Mouse (Mus musculus): ENCODE measurements at regions not wholly inside any gene's neighbourhood (a gene's known extent, or its start where the extent isn't known, plus 50 kb on each side); places are given as distances from the start of the nearest gene placed in this dataset.
A peak's percentile ranks its signal among the peaks of the same experiment; 100 is the strongest.

GRCm38 (mm10) chr12:39048441-39048840 is 269.3 kb downstream of the Etv1 start:
- DNase-seq (ENCODE audit: extremely low spot score in 1 of 2, low spot score in 2 of 2) = no peak
- intact Hi-C loops (cut with DNase I) = loop anchor here (10.0 kb wide), 1 partner anchor 894 kb away; no protein-coding TSS in a partner anchor

GRCm38 (mm10) chr12:39048958-39049357 is 269.8 kb downstream of the Etv1 start:
- no peak for DNase-seq (ENCODE audit: extremely low spot score in 1 of 2, low spot score in 2 of 2)
- intact Hi-C loops (cut with DNase I) = loop anchor here (10.0 kb wide), 1 partner anchor 894 kb away; no protein-coding TSS in a partner anchor

GRCm38 (mm10) chr12:39070331-39071045 is 291.3 kb downstream of the Etv1 start:
- no peak for DNase-seq (ENCODE audit: extremely low spot score in 1 of 2, low spot score in 2 of 2)
- intact Hi-C loops (cut with DNase I) = no loop called here

GRCm38 (mm10) chr12:39073289-39074022 is 294.3 kb downstream of the Etv1 start:
- intact Hi-C loops (cut with DNase I) = no loop called here
- no peak for DNase-seq (ENCODE audit: extremely low spot score in 1 of 2, low spot score in 2 of 2)

GRCm38 (mm10) chr12:39086285-39086684 is 307.1 kb downstream of the Etv1 start:
- DNase-seq (ENCODE audit: extremely low spot score in 1 of 2, low spot score in 2 of 2) = no peak
- intact Hi-C loops (cut with DNase I) = no loop called here

GRCm38 (mm10) chr12:39094638-39095230 is 315.6 kb downstream of the Etv1 start:
- intact Hi-C loops (cut with DNase I) = no loop called here
- no peak for DNase-seq (ENCODE audit: extremely low spot score in 1 of 2, low spot score in 2 of 2)

- no peak for DNase-seq (ENCODE audit: extremely low spot score in 1 of 2, low spot score in 2 of 2)
- intact Hi-C loops (cut with DNase I) = no loop called here
Measured at GRCm38 (mm10) chr12:39123391-39124095, 344.4 kb downstream of the Etv1 start.

- no peak for DNase-seq (ENCODE audit: extremely low spot score in 1 of 2, low spot score in 2 of 2)
- intact Hi-C loops (cut with DNase I) = no loop called here
Measured at GRCm38 (mm10) chr12:39154689-39155088, 375.5 kb downstream of the Etv1 start.

GRCm38 (mm10) chr12:39176958-39177357 is 397.8 kb downstream of the Etv1 start:
- no peak for DNase-seq (ENCODE audit: extremely low spot score in 1 of 2, low spot score in 2 of 2)
- intact Hi-C loops (cut with DNase I) = no loop called here

- no peak for DNase-seq (ENCODE audit: extremely low spot score in 1 of 2, low spot score in 2 of 2)
- intact Hi-C loops (cut with DNase I) = no loop called here
Measured at GRCm38 (mm10) chr12:39224073-39224472, 444.9 kb downstream of the Etv1 start.

GRCm38 (mm10) chr12:39256605-39257004 is 477.4 kb downstream of the Etv1 start:
- intact Hi-C loops (cut with DNase I) = no loop called here
- DNase-seq (ENCODE audit: extremely low spot score in 1 of 2, low spot score in 2 of 2) = no peak

GRCm38 (mm10) chr12:39257571-39257970 is 478.4 kb downstream of the Etv1 start:
- intact Hi-C loops (cut with DNase I) = no loop called here
- no peak for DNase-seq (ENCODE audit: extremely low spot score in 1 of 2, low spot score in 2 of 2)

- DNase-seq (ENCODE audit: extremely low spot score in 1 of 2, low spot score in 2 of 2) = no peak
- intact Hi-C loops (cut with DNase I) = no loop called here
Measured at GRCm38 (mm10) chr12:39289676-39290075, 510.5 kb downstream of the Etv1 start.

- DNase-seq (ENCODE audit: extremely low spot score in 1 of 2, low spot score in 2 of 2) = peak in 1 of 2 experiments; percentile 16
- intact Hi-C loops (cut with DNase I) = no loop called here
Measured at GRCm38 (mm10) chr12:39301351-39302212, 522.4 kb downstream of the Etv1 start.

GRCm38 (mm10) chr12:39302213-39302591 is 523.0 kb downstream of the Etv1 start:
- DNase-seq (ENCODE audit: extremely low spot score in 1 of 2, low spot score in 2 of 2) = no peak
- intact Hi-C loops (cut with DNase I) = no loop called here

- intact Hi-C loops (cut with DNase I) = no loop called here
- DNase-seq (ENCODE audit: extremely low spot score in 1 of 2, low spot score in 2 of 2) = no peak
Measured at GRCm38 (mm10) chr12:39307746-39308145, 528.6 kb downstream of the Etv1 start.

GRCm38 (mm10) chr12:39309905-39310304 is 530.7 kb downstream of the Etv1 start:
- intact Hi-C loops (cut with DNase I) = no loop called here
- no peak for DNase-seq (ENCODE audit: extremely low spot score in 1 of 2, low spot score in 2 of 2)

GRCm38 (mm10) chr12:39317229-39317628 is 538.0 kb downstream of the Etv1 start:
- DNase-seq (ENCODE audit: extremely low spot score in 1 of 2, low spot score in 2 of 2) = no peak
- intact Hi-C loops (cut with DNase I) = no loop called here
